Mouse (Mus musculus): ENCODE data around the gene Med24.
"Not testable (repeated sequence)": the region's sequence is repeated elsewhere in the genome, so short reads cannot be mapped to it uniquely, and the experiment has no call there.

Gene Med24

GRCm38 (mm10) chr11:98745932-98746853, 17.0 kb upstream of the Med24 start:
- DNase-seq (ENCODE audit: low spot score in 2 of 2): no peak

DNA sequence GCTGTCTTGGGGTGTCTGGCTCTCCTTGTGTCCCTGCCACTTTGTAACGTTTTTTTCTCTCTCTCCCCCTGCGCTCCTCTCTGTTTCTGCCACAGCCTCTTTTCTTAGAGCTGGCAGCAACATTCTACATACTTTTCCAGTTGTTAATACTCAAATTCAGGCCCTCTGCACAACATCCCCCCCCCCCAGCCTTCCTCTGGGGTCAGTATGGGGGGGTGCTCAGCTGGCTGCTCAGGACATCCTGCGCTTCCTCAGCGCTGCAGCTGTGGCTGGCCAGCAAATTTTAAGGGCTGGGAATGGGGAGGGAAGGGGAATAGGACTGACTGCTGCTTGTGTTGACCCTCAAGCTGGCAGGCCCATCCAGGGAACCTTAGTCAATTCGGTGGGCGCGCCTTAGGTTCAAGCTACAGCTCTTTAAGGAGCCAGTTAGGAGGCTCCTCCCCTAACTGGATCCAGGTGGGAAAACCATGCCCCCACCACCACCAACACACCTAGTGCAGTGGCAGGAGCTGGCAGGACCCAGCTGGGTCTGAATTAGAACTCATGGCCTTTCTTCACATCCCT, 15.3 kb upstream of the Med24 start:
- DNase-seq (ENCODE audit: low spot score in 2 of 2): no peak

DNA sequence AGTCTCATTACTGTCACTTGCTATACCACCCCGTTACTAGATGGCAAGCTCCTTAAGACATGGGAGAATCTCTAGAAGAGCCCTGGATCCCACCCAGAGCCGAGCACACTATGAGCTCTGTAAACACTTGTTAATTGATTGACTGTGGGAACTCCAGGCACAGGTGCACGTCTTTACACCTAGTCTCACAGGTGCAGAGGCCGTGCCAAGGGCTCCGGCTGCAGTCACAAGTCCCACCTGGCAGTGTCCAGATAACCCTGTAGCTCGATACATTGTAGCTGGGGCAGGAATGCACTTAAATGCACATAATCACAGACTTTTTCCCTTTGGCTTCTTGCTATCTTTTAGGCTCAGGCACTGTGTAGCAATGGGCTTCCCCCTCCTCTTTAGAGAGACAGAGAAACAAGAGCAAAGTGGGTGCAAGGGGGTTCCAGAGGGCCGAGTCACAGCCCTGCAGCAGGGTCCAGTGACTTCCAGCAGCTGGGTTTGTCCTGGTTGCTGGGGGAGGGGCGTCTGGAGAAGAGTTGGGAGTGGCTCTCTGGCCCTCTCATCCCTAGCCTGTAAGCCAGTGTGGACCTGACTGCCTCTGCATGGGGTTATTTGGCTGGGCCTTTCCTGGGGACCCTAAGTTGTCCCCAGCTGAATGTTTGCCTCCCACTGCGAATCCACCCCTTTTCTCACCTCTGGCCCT, 14.6 kb upstream of the Med24 start:
- no peak for DNase-seq (ENCODE audit: low spot score in 2 of 2)

- DNase-seq (ENCODE audit: low spot score in 2 of 2): no peak
These were observed 13.4 kb upstream of the Med24 start for GRCm38 (mm10) chr11:98742397-98743291.

GRCm38 (mm10) chr11:98741622-98742396, 12.6 kb upstream of the Med24 start:
- peak; percentile 51 to 68 for DNase-seq (ENCODE audit: low spot score in 2 of 2)

DNA sequence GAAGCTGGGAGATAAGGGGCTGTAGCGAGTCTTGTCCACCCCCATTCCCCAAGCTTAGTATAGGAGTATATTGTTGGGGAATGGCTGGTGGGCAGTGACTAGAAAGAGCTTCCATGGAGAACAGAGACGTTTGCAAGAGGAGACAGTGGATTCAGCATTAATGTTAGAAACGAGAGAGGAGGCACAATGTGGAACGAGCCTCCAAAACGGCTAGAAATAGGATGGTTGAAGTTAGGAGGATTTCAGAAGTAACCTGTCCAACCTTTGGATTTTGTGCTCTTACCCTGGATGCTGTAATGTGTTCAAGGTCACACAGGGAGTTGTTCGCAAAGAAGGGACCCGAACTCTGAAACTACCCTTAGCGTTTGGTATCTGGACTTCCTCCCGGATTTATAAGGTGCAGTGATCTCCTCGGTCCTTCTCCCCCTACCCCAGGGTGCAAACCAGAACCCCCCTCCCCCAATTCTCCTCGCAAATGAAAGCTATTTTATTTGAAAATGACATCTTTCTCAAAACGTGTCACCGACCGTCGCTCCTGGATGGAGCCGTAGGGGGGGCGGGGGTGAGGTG, 11.9 kb upstream of the Med24 start:
- DNase-seq (ENCODE audit: low spot score in 2 of 2): no peak

GRCm38 (mm10) chr11:98740393-98741050, 11.3 kb upstream of the Med24 start, which contains the start of gene Thra:
TSS of gene Thra (plus strand) at chr11:98740638.
- no peak for DNase-seq (ENCODE audit: low spot score in 2 of 2)

- DNase-seq (ENCODE audit: low spot score in 2 of 2): no peak
These were observed 10.8 kb upstream of the Med24 start for GRCm38 (mm10) chr11:98740026-98740392.

DNA sequence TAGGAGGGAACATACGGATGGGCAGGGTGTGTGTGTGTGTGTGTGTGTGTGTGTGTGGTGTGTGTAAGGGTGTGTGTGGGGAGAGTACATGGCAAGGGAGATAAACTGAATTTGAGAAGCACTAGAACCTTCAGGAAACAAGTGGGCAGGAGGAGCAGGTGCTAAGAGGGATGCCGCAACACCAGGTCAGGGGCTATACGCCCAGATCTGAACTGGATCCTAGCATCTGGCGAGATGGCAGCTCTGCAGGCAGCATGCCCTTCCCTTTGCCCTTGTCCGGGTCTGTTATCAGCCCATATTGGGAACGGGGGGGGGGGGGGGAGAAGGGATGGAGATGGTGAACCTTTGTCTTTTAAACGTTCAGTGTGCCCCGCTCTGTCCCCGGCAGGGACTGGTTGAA, 9.7 kb upstream of the Med24 start:
- DNase-seq (ENCODE audit: low spot score in 2 of 2): no peak

DNA sequence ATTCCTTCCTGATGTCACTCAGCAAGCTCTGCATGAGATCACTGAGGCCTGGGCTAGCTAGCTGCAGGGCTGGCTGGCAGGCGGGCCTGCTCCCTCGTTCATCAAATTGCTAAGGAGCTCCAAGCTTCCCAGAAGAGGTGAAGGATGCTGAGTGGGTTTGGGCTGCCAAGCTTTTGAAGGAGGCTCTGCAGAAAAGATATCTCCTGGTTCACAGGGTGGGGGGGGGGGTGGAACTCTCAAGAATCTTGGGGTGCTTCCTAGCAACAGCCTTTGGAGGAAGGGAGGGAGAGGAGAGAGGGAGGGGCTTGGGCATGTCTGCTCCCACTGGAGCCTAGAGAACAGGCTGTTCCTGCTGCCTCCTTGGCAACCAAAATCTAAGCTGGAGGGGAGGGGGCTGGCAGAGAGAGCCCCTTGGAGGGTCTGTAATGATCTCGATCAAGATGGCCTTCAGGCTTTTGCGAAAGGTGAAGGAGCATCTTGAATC, 9.2 kb upstream of the Med24 start:
- DNase-seq (ENCODE audit: low spot score in 2 of 2): no peak

GRCm38 (mm10) chr11:98737220-98737619, 8.0 kb upstream of the Med24 start:
- not testable (repeated sequence) for DNase-seq (ENCODE audit: low spot score in 2 of 2)

DNA sequence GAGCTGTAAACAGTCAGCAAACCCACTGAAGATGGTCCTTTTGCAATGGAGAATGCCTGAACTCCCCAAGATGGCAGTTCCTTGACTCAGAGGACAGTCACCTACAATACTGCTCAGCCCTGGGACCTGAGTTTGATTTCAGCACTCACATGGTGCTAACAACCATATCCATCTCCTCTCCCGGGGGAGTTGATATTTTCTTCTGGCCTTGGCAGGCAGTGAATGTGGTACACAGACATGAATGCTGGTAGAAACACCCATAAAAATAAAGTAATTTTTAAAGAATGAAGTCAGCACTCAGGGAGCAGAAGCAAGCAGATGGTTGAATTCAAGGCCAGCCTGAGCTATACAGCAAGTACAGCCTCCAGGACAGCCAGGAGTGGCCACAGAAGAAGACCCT, 6.9 kb upstream of the Med24 start:
- DNase-seq (ENCODE audit: low spot score in 2 of 2): no peak

DNA sequence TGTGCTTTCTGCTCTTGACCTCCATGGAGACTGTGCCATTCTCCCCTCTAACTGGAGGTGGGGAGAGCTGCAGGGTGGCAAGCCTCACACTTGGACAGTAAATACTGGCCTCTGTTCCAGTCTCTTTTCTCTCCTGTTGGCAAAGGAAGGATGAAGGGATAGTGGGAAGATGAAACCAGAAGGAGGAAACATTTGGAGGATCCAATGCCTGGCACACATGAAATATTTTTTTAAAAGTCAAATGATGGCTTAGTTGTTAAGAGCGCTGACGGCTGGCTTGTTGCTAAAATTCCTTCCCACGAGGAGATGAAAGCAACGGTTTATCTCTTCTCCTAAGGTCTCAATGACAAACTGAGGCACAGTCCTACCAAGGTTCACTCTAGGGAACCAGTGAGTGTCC, 5.9 kb upstream of the Med24 start:
- DNase-seq (ENCODE audit: low spot score in 2 of 2): no peak

GRCm38 (mm10) chr11:98734020-98734419, 4.8 kb upstream of the Med24 start:
- DNase-seq (ENCODE audit: low spot score in 2 of 2): no peak

GRCm38 (mm10) chr11:98731134-98731533, 1.9 kb upstream of the Med24 start:
- DNase-seq (ENCODE audit: low spot score in 2 of 2): no peak

GRCm38 (mm10) chr11:98730727-98731126, 1.5 kb upstream of the Med24 start:
- no peak for DNase-seq (ENCODE audit: low spot score in 2 of 2)

DNA sequence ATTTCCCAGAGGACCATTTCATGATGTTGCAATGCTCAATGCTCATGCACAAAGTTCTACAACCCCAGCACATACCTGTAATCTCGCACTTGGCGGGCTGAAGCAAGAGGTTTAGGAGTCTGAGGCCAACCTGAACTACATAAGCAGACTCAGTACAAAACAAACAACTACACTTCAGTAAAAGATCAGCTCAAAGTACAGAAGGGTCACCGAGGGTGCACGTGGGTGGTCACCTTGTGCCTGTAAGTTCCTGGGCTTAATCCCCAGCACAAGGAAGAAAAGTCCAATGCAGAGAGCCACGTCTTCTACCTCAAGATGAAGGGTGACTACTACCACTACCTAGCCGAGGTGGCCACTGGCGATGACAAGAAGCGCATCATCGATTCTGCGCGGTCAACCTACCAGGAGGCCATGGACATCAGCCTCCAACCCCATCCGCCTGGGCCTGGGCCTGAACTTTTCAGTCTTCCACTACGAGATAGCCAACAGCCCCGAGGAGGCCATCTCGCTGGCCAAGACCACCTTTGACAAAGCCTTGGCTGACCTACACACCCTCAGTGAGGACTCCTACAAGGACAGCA, 3.2 kb downstream of the Med24 start:
- DNase-seq (ENCODE audit: low spot score in 2 of 2): no peak

GRCm38 (mm10) chr11:98723098-98723497, 6.1 kb downstream of the Med24 start:
- no peak for DNase-seq (ENCODE audit: low spot score in 2 of 2)

GRCm38 (mm10) chr11:98721458-98722226, 7.6 kb downstream of the Med24 start:
- DNase-seq (ENCODE audit: low spot score in 2 of 2): no peak

Data from spleen, postnatal 14 days (tissue).